Mouse (Mus musculus) splenic B cell, adult 2 months (primary cell): ENCODE results near the gene Iqgap2.
A peak's percentile ranks its signal among the peaks of the same experiment; 100 is the strongest.

ENCODE experiments used
- DNase-seq: peaks from one replicate; pipeline ENCODE4 v3.0.0-alpha.2; 2011; ENCODE audit warnings: low read depth, low spot score
- H3K27me3 ChIP-seq: 2 replicates; pipeline ENCODE4 v1.6.1; 2012; ENCODE audit warnings: mild to moderate bottlenecking, low read length, moderate library complexity, mixed read lengths; ENCODE audit not compliant: control insufficient read depth, poor library complexity, insufficient read depth, severe bottlenecking
- H3K36me3 ChIP-seq: 2 replicates; pipeline ENCODE4 v1.6.1; 2012; ENCODE audit warnings: mild to moderate bottlenecking, low read length, moderate library complexity, mixed read lengths; ENCODE audit not compliant: control insufficient read depth, poor library complexity, insufficient read depth, severe bottlenecking

Gene Iqgap2

GRCm38 (mm10) chr13:95754285-95754684 is 137.4 kb downstream of the Iqgap2 start:
- H3K27me3 ChIP-seq = no peaks in the 10 kb centered on the region
- H3K36me3 ChIP-seq = no peaks in the 10 kb centered on the region
- no peak for DNase-seq

DNA sequence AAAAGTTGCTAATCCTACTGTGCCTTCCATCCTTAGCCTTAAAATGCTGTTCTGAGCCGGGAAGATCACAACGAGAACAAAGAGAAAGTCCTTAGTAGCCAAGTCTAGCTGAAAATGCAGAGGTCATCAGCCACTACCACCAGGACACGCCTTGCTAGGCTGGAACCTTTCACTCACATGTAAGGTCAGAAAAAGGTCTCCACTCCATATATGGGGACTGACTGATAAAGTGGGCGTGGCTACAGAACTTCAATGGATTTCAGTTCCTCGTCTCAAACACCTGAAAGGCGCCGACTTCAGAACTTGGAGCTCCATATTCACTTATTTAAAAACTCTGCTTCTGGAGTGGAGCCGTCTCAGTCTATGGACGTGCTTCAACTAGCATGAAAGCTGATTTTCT is 139.3 kb downstream of the Iqgap2 start:
- peak; percentile 13 for DNase-seq
- no peaks in the 10 kb centered on the region for H3K36me3 ChIP-seq
- no peaks in the 10 kb centered on the region for H3K27me3 ChIP-seq

- H3K36me3 ChIP-seq = no peaks in the 10 kb centered on the region
- DNase-seq = no peak
- no peaks in the 10 kb centered on the region for H3K27me3 ChIP-seq
Measured at GRCm38 (mm10) chr13:95747541-95747940, 144.2 kb downstream of the Iqgap2 start.

- Histone ChIP-seq H3K36me3 (no peaks in the 10 kb centered on the region), H3K27me3 (no peaks in the 10 kb centered on the region)
Measured at GRCm38 (mm10) chr13:95747101-95747500, 144.6 kb downstream of the Iqgap2 start.

GRCm38 (mm10) chr13:95746509-95746908 is 145.2 kb downstream of the Iqgap2 start:
- H3K36me3 ChIP-seq = no peaks in the 10 kb centered on the region
- H3K27me3 ChIP-seq = no peaks in the 10 kb centered on the region
- DNase-seq = peak; percentile 55

More at GRCm38 (mm10) chr13:95747101-95747500, 144.6 kb downstream of the Iqgap2 start:
- no peak for DNase-seq

DNA sequence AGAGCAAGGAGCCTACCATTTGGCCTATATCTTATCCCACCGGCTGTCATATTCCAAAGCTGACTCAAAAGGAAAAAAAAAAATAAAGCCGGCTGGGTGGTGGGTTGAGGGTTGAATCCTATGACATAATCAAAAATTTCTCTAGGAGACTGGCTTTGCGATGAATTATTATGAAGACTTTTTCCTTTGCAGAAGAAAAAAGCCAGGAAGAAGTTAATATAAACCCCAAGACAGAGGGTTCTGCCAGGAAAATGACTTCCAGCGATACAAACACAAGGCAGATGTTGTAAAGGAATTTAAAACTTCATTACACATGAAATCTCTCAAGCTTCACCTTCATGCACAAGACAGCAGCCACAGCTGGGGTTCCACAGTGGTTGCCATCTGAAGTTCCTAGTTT is 146.3 kb downstream of the Iqgap2 start:
- Histone ChIP-seq H3K36me3 (no peaks in the 10 kb centered on the region), H3K27me3 (no peaks in the 10 kb centered on the region)
- DNase-seq = no peak

GRCm38 (mm10) chr13:95742881-95743466 is 148.7 kb downstream of the Iqgap2 start:
- Histone ChIP-seq H3K36me3 (no peaks in the 10 kb centered on the region), H3K27me3 (no peaks in the 10 kb centered on the region)
- no peak for DNase-seq

DNA sequence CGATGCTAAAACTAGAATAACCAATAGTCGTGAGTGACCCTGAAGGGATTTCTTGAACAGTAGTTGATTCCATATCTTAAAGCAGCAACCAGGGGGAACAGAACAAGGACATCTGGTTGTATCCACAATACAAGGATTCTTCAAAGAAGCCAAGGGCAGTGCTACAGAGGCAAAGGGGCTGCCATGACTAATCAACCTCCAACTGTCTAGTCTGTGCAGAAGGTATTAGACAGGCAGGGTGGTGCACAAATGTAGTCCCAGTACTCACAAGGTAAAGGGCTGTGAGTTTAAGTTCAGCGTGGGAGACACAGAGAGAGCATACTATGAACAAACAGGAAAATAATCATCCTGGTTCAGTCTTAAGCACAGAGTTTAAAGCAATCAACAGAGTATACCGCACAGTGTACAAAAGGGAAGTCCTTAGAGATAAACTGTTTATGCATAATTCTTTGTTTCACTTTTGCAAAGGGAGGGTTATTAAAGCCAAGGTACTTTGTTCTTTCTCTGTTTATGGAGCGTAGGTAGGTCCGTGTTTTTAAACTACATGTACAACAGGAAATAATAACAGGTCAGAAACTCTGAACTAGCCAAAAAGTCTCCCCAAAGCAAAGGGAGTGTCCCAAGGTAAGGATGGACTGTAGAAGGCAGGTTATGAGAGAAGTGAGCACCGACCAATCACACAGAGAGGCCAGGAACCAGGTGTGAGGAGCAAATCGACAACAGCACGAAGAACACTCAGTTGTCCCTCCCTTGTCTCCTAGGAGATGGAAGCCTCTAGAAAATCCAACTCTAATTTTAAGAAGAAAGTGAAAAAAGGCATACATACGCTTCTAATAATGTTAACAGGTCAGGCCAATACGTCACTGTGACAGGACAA is 149.7 kb downstream of the Iqgap2 start:
- Histone ChIP-seq H3K36me3 (no peaks in the 10 kb centered on the region), H3K27me3 (no peaks in the 10 kb centered on the region)
- no peak for DNase-seq

GRCm38 (mm10) chr13:95739651-95740050 is 152.1 kb downstream of the Iqgap2 start:
- no peak for DNase-seq
- no peaks in the 10 kb centered on the region for H3K36me3 ChIP-seq

DNA sequence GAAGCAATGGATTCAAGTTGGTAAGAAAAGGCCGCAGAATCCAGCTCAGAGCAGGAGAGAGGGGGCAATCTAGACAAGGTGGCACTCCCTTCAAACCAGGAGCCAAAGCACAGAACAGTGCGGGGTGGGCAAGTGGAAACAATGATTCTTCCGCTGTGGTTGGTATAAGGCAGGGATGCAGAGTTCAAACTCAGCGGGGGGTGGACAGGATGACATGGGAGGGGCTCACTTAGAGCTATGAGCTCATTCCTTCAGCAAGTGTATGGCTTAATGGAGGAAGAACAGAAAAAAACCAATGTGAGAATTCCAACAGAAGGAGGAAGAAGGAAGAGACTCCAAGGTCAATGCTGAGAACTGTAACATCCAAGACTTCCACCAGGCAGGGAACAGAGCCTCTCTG is 161.2 kb downstream of the Iqgap2 start:
- Histone ChIP-seq H3K27me3 (no peaks in the 10 kb centered on the region), H3K36me3 (no peaks in the 10 kb centered on the region)
- no peak for DNase-seq

More at GRCm38 (mm10) chr13:95739651-95740050, 152.1 kb downstream of the Iqgap2 start:
- H3K27me3 ChIP-seq = no peaks in the 10 kb centered on the region

DNA sequence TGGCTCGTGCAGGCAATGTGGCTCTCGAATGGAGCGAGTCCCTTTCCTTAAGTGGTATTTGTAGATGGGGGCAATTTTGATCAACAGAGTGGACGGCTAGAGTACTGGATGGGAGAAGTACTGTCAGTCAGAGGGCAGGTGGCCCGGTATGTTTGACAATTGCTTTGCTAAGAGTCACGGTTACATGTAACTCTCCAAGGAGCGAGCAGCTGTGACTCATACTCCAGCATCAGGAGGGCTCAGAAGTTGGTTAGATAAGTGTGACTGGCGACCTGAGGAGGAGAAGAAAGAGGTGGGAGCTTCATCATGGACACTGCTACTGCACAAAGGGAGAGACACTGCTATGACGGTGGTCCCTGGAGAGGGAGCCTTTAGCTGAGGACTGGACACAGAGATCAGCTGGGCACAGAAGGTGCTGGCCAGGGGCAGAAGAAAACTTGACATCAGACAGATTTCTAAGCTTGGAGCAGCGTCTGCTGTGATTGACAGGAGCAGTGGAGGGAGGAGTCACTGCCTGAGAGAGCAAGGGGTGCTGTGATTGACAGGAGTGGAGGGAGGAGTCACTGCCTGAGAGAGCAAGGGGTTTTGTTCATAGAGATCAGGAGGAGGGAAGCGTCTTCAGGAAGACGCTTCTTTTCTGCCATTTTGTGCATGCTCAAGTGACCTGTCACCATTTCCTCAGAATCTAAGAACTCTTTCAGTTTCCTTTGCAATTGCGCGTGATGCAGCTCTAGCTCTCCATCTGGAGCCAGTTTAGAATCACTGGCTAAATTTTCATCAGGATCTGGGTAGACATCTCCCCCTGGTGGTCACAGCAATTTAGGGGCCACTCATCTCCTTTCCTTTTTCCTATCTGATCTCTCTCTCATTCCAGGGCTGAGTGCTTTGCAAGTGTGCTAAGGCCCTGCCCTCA is 172.1 kb downstream of the Iqgap2 start:
- no peaks in the 10 kb centered on the region for H3K36me3 ChIP-seq

GRCm38 (mm10) chr13:95715356-95715755 is 176.4 kb downstream of the Iqgap2 start:
- DNase-seq = no peak
- Histone ChIP-seq H3K36me3 (no peaks in the 10 kb centered on the region), H3K27me3 (no peaks in the 10 kb centered on the region)

More for the DNA sequence above, 172.1 kb downstream of the Iqgap2 start:
- no peaks in the 10 kb centered on the region for H3K27me3 ChIP-seq
- DNase-seq = peak; percentile 72

GRCm38 (mm10) chr13:95714271-95714975 is 177.3 kb downstream of the Iqgap2 start:
- no peaks in the 10 kb centered on the region for H3K27me3 ChIP-seq
- DNase-seq = no peak
- no peaks in the 10 kb centered on the region for H3K36me3 ChIP-seq

DNA sequence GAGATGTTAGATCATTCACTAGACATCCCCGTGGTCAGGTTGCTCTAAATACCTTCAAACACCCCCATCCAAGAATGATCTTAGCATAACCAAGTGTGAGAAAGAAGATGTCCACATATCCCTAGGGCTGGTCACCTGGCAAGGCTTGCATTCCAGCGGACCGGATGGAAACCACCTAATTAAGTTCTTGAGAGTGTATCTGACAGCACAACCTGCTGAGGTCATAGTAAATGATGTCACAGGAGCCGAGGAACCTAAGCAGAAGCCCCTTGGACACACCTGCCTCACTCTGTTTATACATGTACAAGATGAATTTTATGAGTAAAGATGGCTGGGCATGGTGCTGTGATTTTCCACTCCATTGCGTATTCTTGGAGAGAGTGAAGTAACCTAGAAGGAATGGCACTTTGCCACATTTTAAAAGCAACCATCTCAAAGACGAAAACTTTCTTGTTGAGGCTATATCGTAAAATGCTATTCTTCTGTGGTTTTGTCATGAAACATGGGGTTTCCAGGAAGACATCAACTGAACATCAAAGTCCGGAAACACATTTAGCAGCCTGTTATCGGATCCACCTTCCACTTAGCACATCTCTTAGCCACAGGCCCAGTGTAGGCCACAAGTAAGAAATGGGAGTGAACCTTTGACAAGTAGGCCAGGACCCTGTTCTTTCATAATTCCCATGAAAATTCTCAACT is 179.0 kb downstream of the Iqgap2 start:
- H3K36me3 ChIP-seq = no peaks in the 10 kb centered on the region
- H3K27me3 ChIP-seq = no peaks in the 10 kb centered on the region
- DNase-seq = no peak
